Mouse (Mus musculus) embryonic facial prominence, embryonic 14.5 days (tissue): ENCODE measurements at regions not wholly inside any gene's neighbourhood (a gene's known extent, or its start where the extent isn't known, plus 50 kb on each side); places are given as distances from the start of the nearest gene placed in this dataset.
"Not testable (repeated sequence)": the region's sequence is repeated elsewhere in the genome, so short reads cannot be mapped to it uniquely, and the experiment has no call there.

Experiments used
- ATAC-seq: fragments of 200-750 bp; cut with Nextera tagmentation; 2 replicates; pipeline ENCODE4 v1.8.0; 2017; ENCODE audit warnings: low read depth, moderate number of reproducible peaks, moderate TSS enrichment
- DNase-seq: peaks from one replicate; pipeline ENCODE4 v3.0.0-alpha.2; 2015; ENCODE audit warnings: low spot score
- H3K27ac ChIP-seq: fragments of 300-500 bp; sonication (generic); replicated peaks from 2 replicates; pipeline ENCODE4 v1.5.1; 2014; ENCODE audit warnings: low read depth, mild to moderate bottlenecking, low read length, moderate library complexity
- H3K27me3 ChIP-seq: fragments of 300-500 bp; sonication (generic); replicated peaks from 2 replicates; pipeline ENCODE4 v1.6.1; 2014; ENCODE audit warnings: low read length; ENCODE audit not compliant: control insufficient read depth, insufficient read depth
- H3K36me3 ChIP-seq: fragments of 300-500 bp; sonication (generic); 2 replicates; pipeline ENCODE4 v1.6.1; 2014; ENCODE audit warnings: low read length, mixed read lengths; ENCODE audit not compliant: control insufficient read depth, insufficient read depth
- H3K4me1 ChIP-seq: fragments of 300-500 bp; sonication (generic); 2 replicates; pipeline ENCODE4 v1.6.1; 2014; ENCODE audit warnings: antibody characterized with exemption, low read length; ENCODE audit not compliant: control insufficient read depth, insufficient read depth
- H3K4me2 ChIP-seq: fragments of 300-500 bp; sonication (generic); 2 replicates; pipeline ENCODE4 v1.6.1; 2014; ENCODE audit warnings: low read depth, mild to moderate bottlenecking, low read length, moderate library complexity, mixed read lengths
- H3K4me3 ChIP-seq: fragments of 300-500 bp; sonication (generic); 2 replicates; pipeline ENCODE4 v1.5.1; 2014; ENCODE audit warnings: low read depth, mild to moderate bottlenecking, low read length
- H3K9ac ChIP-seq: fragments of 300-500 bp; sonication (generic); 2 replicates; pipeline ENCODE4 v1.6.1; 2014; ENCODE audit warnings: low read depth, mild to moderate bottlenecking, low read length, moderate library complexity, mixed read lengths
- H3K9me3 ChIP-seq: fragments of 300-500 bp; sonication (generic); 2 replicates; pipeline ENCODE4 v1.6.1; 2016; ENCODE audit warnings: low read length; ENCODE audit not compliant: control insufficient read depth
- WGBS: fragments of 180-500 bp; shearing (Covaris S2); extraction: QIAGEN DNeasy Blood & Tissue Kit; methylation state at CpG from one replicate; pipeline ENCODE4 v1.1.7; 2014; 5-methylcytosine and 5-hydroxymethylcytosine counted together

GRCm38 (mm10) chr2:114411940-114412715 is 210.9 kb upstream of the Zfp770 start:
- Histone ChIP-seq H3K4me3 (no peak overlapping the region), H3K4me1 (no peaks in the 10 kb centered on the region), H3K9ac (no peak overlapping the region), H3K36me3 (no peaks in the 10 kb centered on the region), H3K27me3 (no peaks in the 10 kb centered on the region), H3K27ac (no peak overlapping the region), H3K9me3 (no peaks in the 10 kb centered on the region), H3K4me2 (no peak overlapping the region)
- no peak for DNase-seq
- ATAC-seq = no peak
- WGBS = 61% methylated on average over 17 of the region's 17 CpGs

GRCm38 (mm10) chr2:114410717-114411116 is 209.4 kb upstream of the Zfp770 start:
- no peaks in the 10 kb centered on the region for H3K27me3 ChIP-seq

GRCm38 (mm10) chr2:114409542-114409941 is 208.3 kb upstream of the Zfp770 start:
- Histone ChIP-seq H3K4me1 (no peaks in the 10 kb centered on the region), H3K9me3 (no peaks in the 10 kb centered on the region), H3K9ac (no peak overlapping the region), H3K27me3 (no peaks in the 10 kb centered on the region), H3K4me3 (no peak overlapping the region), H3K4me2 (no peak overlapping the region), H3K27ac (no peak overlapping the region), H3K36me3 (no peaks in the 10 kb centered on the region)
- no peak for DNase-seq
- no peak for ATAC-seq

More at GRCm38 (mm10) chr2:114410717-114411116, 209.4 kb upstream of the Zfp770 start:
- Histone ChIP-seq H3K36me3 (no peaks in the 10 kb centered on the region), H3K4me1 (no peaks in the 10 kb centered on the region), H3K4me3 (no peak overlapping the region), H3K9me3 (no peaks in the 10 kb centered on the region), H3K9ac (no peak overlapping the region), H3K27ac (no peak overlapping the region), H3K4me2 (no peak overlapping the region)
- 83% methylated on average over 3 of the region's 3 CpGs for WGBS
- ATAC-seq (no peak), DNase-seq (no peak)

DNA sequence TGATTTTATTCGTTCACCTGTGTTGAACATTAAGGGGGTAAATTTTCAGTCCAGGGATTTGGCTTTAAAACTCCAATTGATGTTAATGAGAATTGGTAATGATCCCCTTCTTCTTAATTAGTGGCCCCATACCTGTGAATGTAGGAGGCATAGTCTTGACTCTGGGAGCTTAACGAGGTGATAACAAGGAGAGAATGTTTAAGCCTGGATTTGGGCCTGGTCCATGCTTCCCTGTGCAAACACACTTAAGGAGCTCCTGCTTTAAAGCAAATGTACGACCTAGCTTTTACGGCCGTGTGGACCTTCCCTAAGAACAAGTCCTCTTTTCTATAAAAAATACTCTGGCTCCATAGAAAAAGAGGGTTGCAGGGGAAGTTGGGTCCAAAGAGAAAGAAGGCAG is 206.1 kb upstream of the Zfp770 start:
- 61% methylated on average over 5 of the region's 5 CpGs for WGBS
- H3K27me3 ChIP-seq = no peaks in the 10 kb centered on the region
- no peaks in the 10 kb centered on the region for H3K36me3 ChIP-seq
- no peaks in the 10 kb centered on the region for H3K4me1 ChIP-seq
- no peak for DNase-seq
- no peaks in the 10 kb centered on the region for H3K9me3 ChIP-seq
- H3K27ac ChIP-seq = no peak overlapping the region
- no peak overlapping the region for H3K9ac ChIP-seq
- no peak overlapping the region for H3K4me3 ChIP-seq
- no peak overlapping the region for H3K4me2 ChIP-seq
- no peak for ATAC-seq

DNA sequence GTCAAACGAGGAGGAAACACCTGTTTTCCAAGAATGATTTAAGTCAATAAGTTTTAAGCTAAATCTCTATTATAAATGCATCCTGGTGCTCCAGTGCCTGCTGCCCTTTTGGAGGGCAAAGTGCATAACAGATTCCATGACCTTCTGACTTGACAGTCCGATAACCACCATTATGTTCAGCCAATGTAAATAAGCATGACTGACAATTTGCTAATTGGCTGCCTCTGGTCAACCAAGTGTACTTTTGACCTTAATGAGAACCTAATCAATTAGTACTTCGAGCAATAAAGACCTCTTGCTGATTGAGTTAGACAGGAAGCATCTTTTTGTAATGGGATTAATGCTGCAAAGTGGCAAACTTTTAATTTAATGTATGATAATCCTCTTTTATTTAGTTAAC is 183.3 kb upstream of the Zfp770 start:
- no peak overlapping the region for H3K9ac ChIP-seq
- no peaks in the 10 kb centered on the region for H3K36me3 ChIP-seq
- no peak overlapping the region for H3K27ac ChIP-seq
- no peak for ATAC-seq
- H3K27me3 ChIP-seq = no peaks in the 10 kb centered on the region
- no peak overlapping the region for H3K4me3 ChIP-seq
- no peak overlapping the region for H3K4me2 ChIP-seq
- DNase-seq = no peak
- H3K4me1 ChIP-seq = no peaks in the 10 kb centered on the region
- WGBS = 21% methylated on average over 3 of the region's 3 CpGs
- H3K9me3 ChIP-seq = no peaks in the 10 kb centered on the region

DNA sequence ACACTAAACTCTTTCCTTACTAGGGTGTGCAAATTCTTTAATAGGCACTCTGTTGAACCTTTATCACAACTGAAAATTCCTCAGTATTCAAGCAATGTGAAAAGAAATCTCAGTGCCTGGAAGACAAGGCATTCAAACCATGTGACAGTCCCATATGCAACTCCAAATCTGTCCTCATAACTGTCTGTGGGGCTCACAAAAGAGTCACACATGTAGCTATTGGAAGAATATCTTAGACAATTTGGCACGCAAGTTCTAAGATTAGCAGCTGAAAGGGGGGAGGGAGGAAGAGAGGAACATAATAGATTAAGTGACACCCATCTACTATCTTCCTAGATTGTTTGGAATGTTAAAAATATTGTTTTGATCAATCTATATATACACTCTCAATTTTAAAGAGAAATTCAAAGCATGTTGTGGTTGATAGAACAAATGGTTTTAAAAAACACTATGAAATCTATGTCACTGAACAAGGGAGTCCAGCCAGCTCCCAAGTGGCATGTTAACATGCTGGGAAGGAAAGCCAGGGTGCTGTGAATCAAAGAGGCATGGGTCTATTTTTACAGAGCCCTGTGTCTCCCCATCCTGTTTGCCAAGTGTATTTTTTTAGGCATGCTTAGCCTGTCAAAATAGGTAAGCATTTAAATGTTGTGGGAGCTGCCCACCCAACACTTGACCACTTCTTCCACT is 177.7 kb upstream of the Zfp770 start:
- no peak for DNase-seq
- 91% methylated on average over 1 of the region's 1 CpGs for WGBS
- ATAC-seq = no peak
- Histone ChIP-seq H3K36me3 (no peaks in the 10 kb centered on the region), H3K4me2 (no peak overlapping the region), H3K27me3 (no peaks in the 10 kb centered on the region), H3K4me1 (no peaks in the 10 kb centered on the region), H3K9me3 (no peaks in the 10 kb centered on the region), H3K4me3 (no peak overlapping the region), H3K27ac (no peak overlapping the region), H3K9ac (no peak overlapping the region)

DNA sequence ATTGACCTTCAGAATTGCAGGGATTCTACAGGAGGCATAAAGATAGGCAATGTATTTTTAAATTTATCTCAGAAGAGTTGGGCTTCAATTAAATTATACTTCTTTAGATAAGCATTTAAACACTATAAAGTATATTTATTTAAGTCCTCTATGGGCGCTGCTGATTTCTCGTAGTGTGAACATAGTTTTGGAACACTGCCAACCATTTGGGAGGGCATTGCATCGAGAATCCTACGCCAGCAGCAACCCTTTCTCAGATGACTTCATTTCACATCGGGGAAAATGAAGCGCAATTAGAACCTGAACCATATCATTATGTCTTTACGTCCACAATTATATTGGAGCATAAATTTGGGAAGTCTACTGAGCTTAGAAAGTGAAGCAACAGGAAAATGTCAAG is 172.2 kb upstream of the Zfp770 start:
- no peak overlapping the region for H3K4me3 ChIP-seq
- no peaks in the 10 kb centered on the region for H3K9me3 ChIP-seq
- DNase-seq = peak; percentile 34
- no peak overlapping the region for H3K9ac ChIP-seq
- no peak for ATAC-seq
- H3K27ac ChIP-seq = no peak overlapping the region
- no peaks in the 10 kb centered on the region for H3K36me3 ChIP-seq
- 49% methylated on average over 7 of the region's 7 CpGs for WGBS
- H3K4me2 ChIP-seq = 0 out of 2 replicates have a peak overlapping the region, but pooled peaks have one; percentile 11
- H3K27me3 ChIP-seq = no peaks in the 10 kb centered on the region
- H3K4me1 ChIP-seq = no peaks in the 10 kb centered on the region

GRCm38 (mm10) chr2:114353876-114354275 is 152.6 kb upstream of the Zfp770 start:
- ATAC-seq, H3K9me3 ChIP-seq, H3K9ac ChIP-seq, H3K27me3 ChIP-seq, H3K36me3 ChIP-seq, H3K4me2 ChIP-seq, H3K27ac ChIP-seq, H3K4me1 ChIP-seq, H3K4me3 ChIP-seq: not testable (repeated sequence)
- WGBS = 77% methylated on average over 11 of the region's 11 CpGs
- DNase-seq = peak; percentile 7
